Mouse (Mus musculus): ENCODE data around the gene Yipf1.
A peak's percentile ranks its signal among the peaks of the same experiment; 100 is the strongest.

Yipf1 gene

DNA sequence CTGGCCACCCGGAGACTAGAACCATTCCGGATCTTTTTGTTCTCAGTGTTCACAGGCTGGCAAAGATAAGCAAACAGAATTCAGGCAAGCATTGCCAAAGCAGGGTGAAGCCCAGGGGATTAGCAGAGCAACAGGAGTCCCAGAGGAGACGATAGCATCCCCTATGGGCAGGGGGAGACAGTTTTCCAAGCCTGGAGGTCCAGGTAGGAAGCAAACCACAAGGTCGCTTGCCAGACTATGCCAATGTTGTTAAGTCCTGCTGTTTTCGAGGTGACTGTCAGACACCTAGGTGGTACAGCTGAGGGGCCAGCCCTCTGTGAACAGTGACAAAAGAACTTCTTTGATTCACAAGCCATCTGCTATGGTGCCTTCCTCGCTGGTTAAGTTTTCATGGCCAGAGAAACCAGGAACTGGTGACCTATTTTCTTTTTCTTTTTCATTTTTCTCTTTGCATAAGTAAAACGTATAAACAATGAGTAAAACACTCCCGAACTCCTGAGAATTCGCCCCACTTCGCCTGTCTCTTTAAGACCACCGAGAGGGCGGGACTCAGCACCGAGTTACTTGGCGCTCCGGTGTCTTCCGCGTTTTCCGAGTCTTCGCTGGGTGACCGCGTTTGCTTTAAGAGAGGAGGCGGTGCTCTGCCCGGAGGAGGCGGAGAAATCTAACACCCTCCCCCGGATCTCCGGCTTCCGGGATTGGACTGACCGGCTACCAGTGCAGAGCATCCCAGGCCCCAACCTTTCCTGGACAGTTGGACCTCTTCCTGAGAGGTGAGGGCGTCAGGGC, at the start of gene Yipf1:
Yipf1 (plus strand) TSS at position 674 of the 789 bp plus-strand sequence.
- peak; percentile 84 to 89 for DNase-seq (ENCODE audit: low spot score in 2 of 2)

- DNase-seq (ENCODE audit: low spot score in 2 of 2), result no peak
Observed at GRCm38 (mm10) chr4:107273683-107274082, 40.5 kb upstream of the Yipf1 start.

DNA sequence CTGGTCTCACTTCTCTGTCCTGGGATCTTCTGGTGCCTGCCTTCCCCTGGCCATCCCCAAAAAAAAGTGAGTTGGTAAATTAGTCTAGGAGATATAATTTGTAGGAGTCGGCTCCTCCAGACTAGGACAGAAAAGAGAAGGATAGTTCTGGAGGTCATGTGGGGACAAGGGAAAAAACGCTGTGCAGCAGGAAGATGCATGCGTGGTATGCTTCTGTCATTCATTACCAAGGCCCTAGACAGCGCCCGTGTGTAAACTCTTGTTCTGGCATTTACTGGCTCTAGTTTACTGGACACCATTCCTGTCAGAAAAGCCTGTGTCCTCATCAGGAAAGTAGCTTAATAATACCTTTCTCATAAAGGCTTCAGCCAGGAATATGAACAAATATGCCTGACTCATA, 39.7 kb upstream of the Yipf1 start:
- DNase-seq (ENCODE audit: low spot score in 2 of 2), result no peak

GRCm38 (mm10) chr4:107278188-107278707, 35.9 kb upstream of the Yipf1 start:
- DNase-seq (ENCODE audit: low spot score in 2 of 2), result no peak

DNA sequence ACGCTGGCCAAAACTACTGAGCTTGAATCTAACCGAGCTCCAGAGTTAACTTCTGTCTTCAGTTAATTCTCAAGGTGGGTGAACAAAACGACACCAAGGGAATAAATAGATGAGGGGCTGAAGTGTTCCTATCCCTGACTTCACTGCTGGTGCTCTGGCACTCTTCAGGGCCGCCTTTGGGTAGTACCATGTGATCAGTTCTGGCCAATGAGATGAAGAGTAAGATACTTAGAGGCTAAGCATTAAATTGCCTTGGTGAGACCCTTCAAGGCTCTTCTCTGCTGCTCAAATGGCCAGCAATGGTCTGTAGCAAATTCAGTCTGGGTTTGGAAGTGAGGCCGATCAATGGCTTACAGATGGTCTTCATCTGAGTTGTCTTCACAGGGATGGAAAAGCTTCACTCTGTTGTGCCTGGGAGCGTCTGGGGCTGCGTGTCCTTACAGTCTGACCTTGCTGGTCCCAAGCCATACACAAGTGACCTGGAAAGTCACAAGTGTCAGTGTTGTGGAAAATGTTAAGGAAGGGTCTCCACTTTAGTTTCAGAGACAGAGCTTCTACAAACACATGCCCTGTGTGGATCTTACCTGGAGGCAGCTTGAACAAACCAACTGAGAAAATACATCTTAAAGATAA, 33.2 kb upstream of the Yipf1 start:
- no peak for DNase-seq (ENCODE audit: low spot score in 2 of 2)

DNA sequence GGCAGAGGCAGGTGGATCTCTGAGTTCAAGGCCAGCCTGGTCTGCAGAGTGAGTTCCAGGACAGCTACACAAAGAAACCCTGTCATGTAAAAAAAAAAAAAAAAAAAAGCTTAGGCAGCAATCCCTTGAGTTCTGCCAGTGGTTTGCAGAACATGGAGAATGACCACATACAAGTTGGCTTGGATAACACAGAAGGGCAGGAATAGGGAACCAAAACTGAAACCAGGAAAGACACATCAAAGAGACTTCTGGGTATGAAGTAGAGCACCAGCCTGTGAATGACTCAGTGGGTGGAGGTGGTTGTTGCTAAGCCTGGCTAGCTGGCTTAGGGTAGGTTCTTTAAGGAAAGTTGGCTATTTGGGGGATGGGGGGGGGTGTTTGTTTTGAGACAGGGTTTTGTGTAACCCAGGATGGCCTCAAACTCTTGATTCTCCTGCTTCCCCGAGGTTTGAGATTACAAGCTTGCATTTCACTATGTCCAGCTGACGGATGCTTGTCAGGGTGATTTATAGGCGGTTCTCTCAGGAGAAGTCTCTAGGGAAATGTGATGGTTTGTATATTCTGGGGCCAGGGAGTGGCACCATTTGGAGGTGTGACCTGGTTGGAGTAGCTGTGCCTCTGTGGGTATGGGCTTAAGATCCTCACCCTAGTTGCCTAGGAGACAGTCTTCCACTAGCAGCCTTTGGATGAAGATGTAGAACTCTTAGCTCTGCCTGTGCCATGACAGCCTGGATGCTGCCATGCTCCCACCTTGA, 28.5 kb upstream of the Yipf1 start:
- DNase-seq (ENCODE audit: low spot score in 2 of 2), result no peak

GRCm38 (mm10) chr4:107286386-107286785, 27.8 kb upstream of the Yipf1 start:
- no peak for DNase-seq (ENCODE audit: low spot score in 2 of 2)

DNA sequence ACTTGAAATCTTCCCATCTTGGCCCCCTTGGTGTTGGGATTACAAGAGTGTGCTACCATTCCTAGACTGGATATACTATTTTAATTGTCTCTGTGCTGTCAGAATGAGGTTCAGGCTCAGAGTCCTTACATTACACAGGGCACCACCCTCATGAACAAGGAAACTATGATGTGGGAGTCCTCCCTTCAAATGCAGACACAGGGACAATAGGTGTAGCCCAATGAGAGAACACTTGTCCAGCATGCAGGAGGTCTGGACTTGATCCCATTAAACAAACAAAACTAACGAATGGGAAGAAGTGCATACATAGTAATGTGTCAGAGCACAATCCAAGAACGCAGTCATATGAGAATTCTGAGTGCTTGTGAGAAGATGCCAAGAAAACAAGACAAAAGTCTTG, 26.6 kb upstream of the Yipf1 start:
- no peak for DNase-seq (ENCODE audit: low spot score in 2 of 2)

DNA sequence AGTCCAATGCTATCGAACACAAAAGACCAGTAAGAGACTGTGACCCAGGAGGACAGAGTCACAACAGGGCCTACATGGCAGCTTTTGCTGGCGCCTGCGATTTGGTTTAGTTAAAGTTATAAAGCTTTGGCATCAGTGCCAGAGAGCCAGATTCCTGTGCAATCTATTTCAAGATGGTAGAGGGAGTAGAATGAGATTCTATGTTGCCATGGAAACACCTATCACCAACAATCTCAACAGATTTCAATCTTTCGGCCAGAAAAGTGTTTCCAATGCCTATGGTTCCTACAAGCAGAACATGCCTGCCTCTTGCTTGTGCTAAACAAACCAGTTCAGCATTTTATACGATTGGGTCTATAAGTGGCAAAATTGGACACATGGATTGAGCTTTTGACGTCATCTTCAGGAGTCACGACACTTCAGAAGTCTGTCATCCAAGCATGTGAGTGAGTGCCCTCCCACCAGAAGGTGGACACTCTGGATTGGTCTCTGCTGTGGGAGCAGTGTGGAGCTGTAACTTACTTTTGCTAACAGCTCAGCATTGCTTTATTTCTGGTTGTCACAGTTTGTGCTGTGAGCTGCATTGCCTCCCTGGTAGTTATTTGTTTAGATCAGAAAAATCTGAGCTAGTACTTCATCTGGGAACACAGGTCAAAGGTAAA, 22.4 kb upstream of the Yipf1 start:
- DNase-seq (ENCODE audit: low spot score in 2 of 2), result no peak

GRCm38 (mm10) chr4:107292273-107292662, 21.9 kb upstream of the Yipf1 start:
- no peak for DNase-seq (ENCODE audit: low spot score in 2 of 2)

GRCm38 (mm10) chr4:107298071-107298606, 16.0 kb upstream of the Yipf1 start:
- no peak for DNase-seq (ENCODE audit: low spot score in 2 of 2)

DNA sequence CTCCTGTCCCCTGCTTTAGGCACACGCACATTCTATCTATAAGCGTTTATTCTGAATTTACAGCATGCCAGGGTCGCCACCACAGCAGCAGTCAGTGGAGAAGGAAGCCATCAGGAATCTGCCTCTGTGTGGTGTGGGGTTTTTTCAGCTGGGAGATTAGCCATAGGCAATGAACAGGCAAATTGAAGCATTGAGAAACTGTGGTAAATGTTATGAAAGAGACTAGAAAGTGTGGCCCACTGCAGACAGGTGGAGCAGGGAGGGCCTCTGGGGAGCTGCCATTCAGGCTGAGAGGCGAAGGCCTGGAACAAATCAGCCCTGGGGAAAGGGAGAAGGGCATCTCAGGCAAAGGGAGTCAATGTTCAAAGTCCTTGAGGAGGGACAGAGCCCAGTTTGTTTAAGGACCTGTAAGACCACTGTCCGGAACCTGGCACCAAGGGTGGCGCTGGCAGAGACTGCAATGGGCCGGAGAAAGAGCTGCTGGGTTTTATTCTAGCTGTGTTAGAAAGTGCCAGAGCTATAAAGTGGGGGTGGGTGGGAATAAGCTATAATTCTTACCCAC, 14.3 kb upstream of the Yipf1 start:
- no peak for DNase-seq (ENCODE audit: low spot score in 2 of 2)

DNA sequence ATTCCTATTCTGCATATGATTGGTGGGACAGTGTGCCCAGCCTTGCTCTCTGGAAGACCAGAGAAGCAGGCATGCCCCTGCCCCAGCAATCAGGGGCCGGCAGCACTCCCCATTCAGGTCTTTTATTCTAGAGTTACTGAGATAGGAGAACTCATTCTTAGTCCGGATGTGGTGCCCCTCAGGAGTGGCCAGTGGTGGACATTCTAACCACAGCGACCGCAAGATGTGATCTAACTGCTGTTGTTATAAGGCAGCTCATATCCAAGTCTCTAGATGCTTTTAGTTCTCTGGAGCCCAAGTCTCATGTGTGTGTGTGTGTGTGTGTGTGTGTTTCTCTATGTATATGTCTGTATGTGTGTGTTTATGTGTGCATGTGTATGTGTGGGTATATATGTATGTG, 13.8 kb upstream of the Yipf1 start:
- no peak for DNase-seq (ENCODE audit: low spot score in 2 of 2)

DNA sequence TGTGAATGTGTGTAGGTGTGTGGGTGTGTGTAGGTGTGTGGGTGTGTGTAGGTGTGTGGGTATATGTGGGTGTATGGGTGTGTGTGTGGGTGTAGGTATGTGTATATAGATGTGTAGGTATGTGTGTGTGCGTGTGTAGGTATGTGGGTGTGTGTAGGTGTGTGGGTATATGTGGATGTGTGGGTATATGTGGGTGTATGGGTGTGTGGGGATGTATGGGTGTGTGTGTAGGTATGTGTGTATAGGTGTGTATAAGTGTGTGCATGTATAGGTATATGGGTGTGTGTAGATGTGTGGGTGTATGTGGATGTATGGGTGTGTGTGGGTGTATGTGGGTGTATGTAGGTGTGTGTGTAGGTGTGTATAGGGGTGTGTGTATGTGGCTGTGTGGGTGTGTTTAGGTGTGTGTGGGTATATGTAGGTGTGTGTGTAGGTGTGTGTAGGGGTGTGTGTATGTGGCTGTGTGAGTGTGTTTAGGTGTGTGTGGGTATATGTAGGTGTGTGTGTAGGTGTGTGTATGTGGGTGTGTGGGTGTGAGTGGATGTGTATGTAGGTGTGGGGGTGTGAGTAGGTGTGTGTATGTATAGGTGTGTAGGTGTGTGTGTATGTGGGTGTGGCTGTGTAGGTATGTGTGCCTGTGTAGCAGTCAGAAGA, 13.1 kb upstream of the Yipf1 start:
- no peak for DNase-seq (ENCODE audit: low spot score in 2 of 2)

GRCm38 (mm10) chr4:107302221-107302620, 11.9 kb upstream of the Yipf1 start:
- no peak for DNase-seq (ENCODE audit: low spot score in 2 of 2)

- DNase-seq (ENCODE audit: low spot score in 2 of 2), result no peak
Observed at GRCm38 (mm10) chr4:107302832-107303231, 11.3 kb upstream of the Yipf1 start.

- DNase-seq (ENCODE audit: low spot score in 2 of 2), result no peak
Observed at GRCm38 (mm10) chr4:107303531-107303930, 10.6 kb upstream of the Yipf1 start.

DNA sequence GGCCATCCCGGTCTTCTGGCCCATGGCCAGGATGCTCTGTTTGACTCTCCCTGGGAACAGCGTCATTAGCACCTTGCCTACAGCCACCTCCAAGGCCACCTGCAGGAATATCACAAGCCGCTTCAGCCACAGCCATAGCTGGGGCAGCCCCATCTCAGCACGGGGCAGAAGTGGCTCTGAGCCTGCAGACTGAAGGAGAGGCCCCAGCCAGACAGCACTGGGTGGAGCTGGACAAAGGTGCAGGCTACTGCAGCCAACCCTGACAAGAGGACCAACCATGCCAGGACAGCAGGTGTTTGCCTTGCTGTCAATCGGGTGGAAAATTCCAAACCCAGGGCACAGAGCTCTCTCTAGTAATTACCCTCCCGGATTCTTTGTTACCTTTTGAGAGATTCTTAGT, 7.2 kb upstream of the Yipf1 start, which contains the start of gene Dio1:
Dio1 (minus strand) TSS at position 204 of the 400 bp plus-strand sequence.
- no peak for DNase-seq (ENCODE audit: low spot score in 2 of 2)

- DNase-seq (ENCODE audit: low spot score in 2 of 2), result no peak
Observed at GRCm38 (mm10) chr4:107314479-107314805, 279 bp downstream of the Yipf1 start.

- no peak for DNase-seq (ENCODE audit: low spot score in 2 of 2)
Observed at GRCm38 (mm10) chr4:107318646-107319045, 4.5 kb downstream of the Yipf1 start.

DNA sequence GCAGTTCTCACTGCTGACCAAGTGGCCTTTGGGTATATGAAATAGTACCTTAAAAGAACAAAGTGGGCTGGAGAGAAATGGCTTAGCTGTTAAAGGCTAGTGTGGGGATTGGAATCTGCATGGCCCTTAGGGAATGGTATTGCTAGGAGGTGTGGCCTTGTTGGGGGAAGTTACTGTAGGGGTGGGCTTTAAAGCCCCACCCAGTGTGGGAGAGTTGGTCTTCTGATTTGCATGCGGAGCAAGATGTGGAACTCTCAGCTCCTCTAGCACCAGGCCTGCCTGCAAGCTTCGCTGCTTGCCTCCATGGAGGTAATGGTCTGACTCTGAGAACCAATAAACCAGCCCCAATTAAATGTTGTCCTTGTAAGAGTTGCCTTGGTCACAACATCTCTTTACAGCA, 6.9 kb downstream of the Yipf1 start:
- DNase-seq (ENCODE audit: low spot score in 2 of 2), result no peak

All from urinary bladder, adult 18-20 months (tissue).